Mouse (Mus musculus) small intestine, adult 2 months (tissue): ENCODE measurements around the gene Muc1. TPM values are rescaled to one million over a fixed set of nuclear protein-coding genes. Genes with fewer than 3 reads are reported as not detected.

Source experiments
- H3K27ac ChIP-seq: fragments of 200-500 bp; 2 replicates; pipeline ENCODE4 v1.5.1; 2012; ENCODE audit warnings: low read depth, low read length, control low read depth, inconsistent platforms; ENCODE audit not compliant: insufficient read depth
- H3K27me3 ChIP-seq: fragments of 200-500 bp; 2 replicates; pipeline ENCODE4 v1.6.1; 2012; ENCODE audit warnings: mild to moderate bottlenecking, moderate library complexity, low read length, inconsistent platforms; ENCODE audit not compliant: control insufficient read depth, insufficient read depth
- H3K36me3 ChIP-seq: fragments of 200-500 bp; 2 replicates; pipeline ENCODE4 v1.6.1; 2012; ENCODE audit warnings: mild to moderate bottlenecking, low read length, control low read depth, inconsistent platforms; ENCODE audit not compliant: control insufficient read depth, insufficient read depth
- H3K4me1 ChIP-seq: fragments of 200-500 bp; 2 replicates; pipeline ENCODE4 v1.6.1; 2012; ENCODE audit warnings: low read length, inconsistent platforms, mixed read lengths; ENCODE audit not compliant: control insufficient read depth, insufficient read depth, insufficient read length
- H3K4me3 ChIP-seq: fragments of 200-500 bp; 2 replicates; pipeline ENCODE4 v1.5.1; 2012; ENCODE audit warnings: low read depth, mild to moderate bottlenecking, control low read depth, inconsistent platforms, low read length, moderate library complexity
- CTCF ChIP-seq: fragments of 200-500 bp; IDR thresholded peaks from 2 replicates; pipeline ENCODE4 v1.5.1; 2012; ENCODE audit warnings: low read depth, mild to moderate bottlenecking, control low read depth, inconsistent platforms, low read length, moderate library complexity, mixed read lengths; ENCODE audit not compliant: insufficient replicate concordance, insufficient read length; ENCODE audit errors: extremely low read depth
- POLR2A ChIP-seq: fragments of 200-500 bp; IDR thresholded peaks from 2 replicates; pipeline ENCODE4 v1.6.1; 2012; ENCODE audit warnings: low read depth, mild to moderate bottlenecking, control low read depth, inconsistent platforms, low read length, moderate library complexity
- WGBS: fragments of 180-500 bp; shearing (Covaris S2); methylation state at CpG from one replicate; pipeline ENCODE4 v1.1.7; 2018; 5-methylcytosine and 5-hydroxymethylcytosine counted together
- polyA plus RNA-seq: library from polyadenylated mRNA; depleted of rRNA; stranded (reverse); fragments of >200 nt; gene quantifications from 2 replicates; pipeline ENCODE4 v1.2.3, GENCODE M21; 2012

Gene Muc1
- polyA plus RNA-seq, 1 experiment: 0.76 TPM

- TF ChIP-seq CTCF (no peak), POLR2A (no peak)
- H3K27ac ChIP-seq: peak overlapping the region; percentile 65
- WGBS: 6% methylated on average over 17 of the region's 17 CpGs
Observed at GRCm38 (mm10) chr3:89251365-89251895, 22.6 kb downstream of the Muc1 start.

DNA sequence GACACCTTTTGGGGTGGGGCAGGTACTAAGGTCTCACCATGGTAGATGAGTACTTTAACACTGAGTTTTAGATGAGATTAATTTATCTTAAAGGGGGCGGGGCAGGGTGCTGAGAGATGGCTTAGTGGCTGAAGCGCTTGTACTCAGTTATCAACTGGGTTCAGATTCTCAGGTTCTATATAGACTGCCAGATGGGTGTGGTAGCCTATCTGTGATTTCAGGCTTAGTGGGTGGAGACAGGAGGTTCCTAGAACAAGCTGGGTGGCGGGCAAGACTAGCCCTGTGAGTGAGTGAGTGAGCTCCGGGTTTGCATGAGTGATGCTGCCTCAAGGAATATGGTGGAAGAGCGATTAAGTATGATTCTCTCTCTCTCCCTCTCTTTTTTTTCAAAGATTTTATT lies 26.1 kb downstream of the Muc1 start:
- Histone ChIP-seq H3K27me3 (no peaks in the 10 kb centered on the region), H3K4me3 (no peak overlapping the region), H3K4me1 (peaks cover 29% of the 10 kb centered on the region), H3K27ac (no peak overlapping the region), H3K36me3 (no peaks in the 10 kb centered on the region)
- TF ChIP-seq CTCF (no peak), POLR2A (no peak)
- WGBS: 43% methylated on average over 5 of the region's 5 CpGs

More at GRCm38 (mm10) chr3:89251365-89251895, 22.6 kb downstream of the Muc1 start:
- Histone ChIP-seq H3K4me3 (peak overlapping the region; percentile 50), H3K27me3 (no peaks in the 10 kb centered on the region), H3K36me3 (peaks cover 6% of the 10 kb centered on the region; the same call in 1 of the 2 replicates), H3K4me1 (peaks cover 29% of the 10 kb centered on the region)

- Histone ChIP-seq H3K27me3 (no peaks in the 10 kb centered on the region), H3K27ac (no peak overlapping the region), H3K4me1 (peaks cover 21% of the 10 kb centered on the region), H3K4me3 (no peak overlapping the region), H3K36me3 (no peaks in the 10 kb centered on the region)
- 80% methylated on average over 5 of the region's 5 CpGs for WGBS
- no peak for TF ChIP-seq POLR2A
- no peak for TF ChIP-seq CTCF
Observed at GRCm38 (mm10) chr3:89256177-89256576, 27.3 kb downstream of the Muc1 start.

DNA sequence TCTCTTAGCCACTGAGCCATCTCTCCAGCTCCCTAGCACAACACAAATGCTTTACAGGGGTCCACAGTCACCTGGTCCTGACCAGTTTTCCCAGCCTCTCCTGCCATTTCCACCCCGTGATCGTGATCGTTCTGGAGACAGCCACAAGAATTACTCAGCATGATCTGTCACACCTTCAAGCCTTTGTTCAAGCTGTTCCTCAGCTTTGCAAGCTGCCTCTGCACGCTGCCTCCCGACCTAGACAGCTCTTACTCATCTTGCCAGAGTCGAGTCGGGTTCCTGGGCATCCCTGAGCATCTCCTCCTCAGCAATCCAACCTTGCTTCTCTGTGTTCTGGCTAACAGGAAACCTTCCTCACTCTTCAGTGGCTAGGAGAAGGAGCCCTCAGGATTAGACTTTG lies 30.2 kb downstream of the Muc1 start, which contains the start of gene Dpm3:
TSS of gene Dpm3 (plus strand) at position 283 of the 400 bp plus-strand sequence.
- WGBS: 59% methylated on average over 7 of the region's 7 CpGs
- Histone ChIP-seq H3K27me3 (no peaks in the 10 kb centered on the region), H3K36me3 (no peaks in the 10 kb centered on the region), H3K27ac (no peak within 1 kb of the TSS), H3K4me3 (no peak within 1 kb of the TSS), H3K4me1 (peaks cover 2% of the 10 kb centered on the region)
- TF ChIP-seq CTCF (no peak), POLR2A (no peak)

DNA sequence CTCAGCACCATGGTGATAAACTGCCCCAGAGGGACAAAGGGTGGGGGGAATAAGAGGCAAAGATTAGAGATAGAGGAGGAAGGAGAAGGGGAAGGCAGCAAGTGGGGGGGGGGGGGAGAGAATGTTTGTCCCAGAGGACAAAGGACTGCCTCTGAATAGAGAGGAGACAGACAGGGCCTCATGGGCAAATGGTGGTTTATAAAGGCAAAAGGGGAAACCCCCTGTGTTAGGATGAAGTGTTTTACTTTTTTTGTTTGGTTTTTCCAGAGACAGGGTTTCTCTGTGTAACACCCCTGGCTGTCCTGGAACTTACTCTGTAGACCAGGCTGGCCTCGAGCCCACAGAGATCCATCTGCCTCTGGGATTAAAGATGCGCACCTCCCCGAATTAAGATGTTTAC lies 31.4 kb downstream of the Muc1 start:
- H3K4me1 ChIP-seq: peaks cover 2% of the 10 kb centered on the region
- no peaks in the 10 kb centered on the region for H3K36me3 ChIP-seq
- no peaks in the 10 kb centered on the region for H3K27me3 ChIP-seq
- no peak overlapping the region for H3K4me3 ChIP-seq
- no peak overlapping the region for H3K27ac ChIP-seq
- 79% methylated on average over 3 of the region's 3 CpGs for WGBS
- TF ChIP-seq CTCF (no peak), POLR2A (no peak)

DNA sequence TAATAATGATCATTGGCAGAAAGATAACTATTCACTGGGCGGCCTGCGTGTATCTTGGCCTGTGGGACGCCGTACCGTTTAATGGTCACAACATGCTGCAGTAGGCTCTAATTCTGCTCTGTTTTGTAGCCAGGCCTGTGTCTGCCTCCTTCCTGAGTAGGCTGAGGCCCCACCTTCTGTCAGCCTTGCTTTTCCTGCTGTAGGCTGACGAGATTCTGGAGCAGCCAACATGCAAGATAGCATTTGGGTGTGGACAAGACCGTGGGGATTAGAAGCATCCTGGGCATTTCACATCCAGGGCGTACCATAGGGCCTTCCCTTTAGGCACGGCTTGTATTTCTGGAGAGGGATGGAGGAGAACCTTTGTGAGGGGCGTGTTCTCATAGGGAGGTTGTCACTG lies 33.6 kb downstream of the Muc1 start:
- H3K36me3 ChIP-seq: no peaks in the 10 kb centered on the region
- no peak overlapping the region for H3K27ac ChIP-seq
- no peak for TF ChIP-seq CTCF
- no peak for TF ChIP-seq POLR2A
- H3K4me1 ChIP-seq: peaks cover 4% of the 10 kb centered on the region
- H3K27me3 ChIP-seq: no peaks in the 10 kb centered on the region
- H3K4me3 ChIP-seq: no peak overlapping the region
- WGBS: 58% methylated on average over 10 of the region's 10 CpGs

GRCm38 (mm10) chr3:89266439-89266893 lies 37.6 kb downstream of the Muc1 start:
- peak overlapping the region; percentile 74 for H3K27ac ChIP-seq
- peaks cover 1% of the 10 kb centered on the region; the same call in 1 of the 2 replicates for H3K36me3 ChIP-seq
- WGBS: under 1% methylated on average over 20 of the region's 20 CpGs
- H3K4me3 ChIP-seq: peak overlapping the region; percentile 93
- peaks cover 18% of the 10 kb centered on the region for H3K4me1 ChIP-seq
- H3K27me3 ChIP-seq: no peaks in the 10 kb centered on the region
- peak; percentile 94 for TF ChIP-seq POLR2A
- no peak for TF ChIP-seq CTCF

- Histone ChIP-seq H3K27me3 (no peaks in the 10 kb centered on the region), H3K4me1 (peaks cover 15% of the 10 kb centered on the region), H3K27ac (no peak overlapping the region), H3K4me3 (no peak overlapping the region), H3K36me3 (peaks cover 14% of the 10 kb centered on the region)
- no peak for TF ChIP-seq CTCF
- no peak for TF ChIP-seq POLR2A
- WGBS: 84% methylated on average over 8 of the region's 8 CpGs
Observed at GRCm38 (mm10) chr3:89268916-89269315, 40.1 kb downstream of the Muc1 start.
